ENCODE assay signal across 11 mouse cellular contexts in genomic region chr6:48700251-48701075, GRCm38 (mm10). TPM values are rescaled to one million over a fixed set of nuclear protein-coding genes. Genes with fewer than 3 reads are reported as not detected.
A peak's percentile ranks its signal among the peaks of the same experiment; 100 is the strongest.
DNase-seq lines count a peak whose midpoint lies in the region; ATAC-seq and TF ChIP-seq lines count a peak whose summit lies in the region.
"Had no signal": no experiment of that assay in that cellular context is flagged by ENCODE, and none has a peak within 500 bp of the region (broad histone marks: within the 10 kb centered on the region; RNA-seq: fewer than 3 reads in every experiment).

No protein-coding gene starts in this region.

- H3K4me1 ChIP-seq in heart, embryonic 11.5 days (ENCODE audit: control insufficient read depth, insufficient read depth, low read length): no peaks in the 10 kb centered on the region
- no peaks in the 10 kb centered on the region for H3K4me1 ChIP-seq in liver, embryonic 15.5 days (replicated peaks)
- no peaks in the 10 kb centered on the region for H3K4me1 ChIP-seq in stomach, postnatal 0 days (replicated peaks; ENCODE audit: control insufficient read depth, insufficient read depth)

- H3K27me3 ChIP-seq in heart, embryonic 11.5 days (ENCODE audit: control insufficient read depth, insufficient read depth, low read length): no peaks in the 10 kb centered on the region
- no peaks in the 10 kb centered on the region for H3K27me3 ChIP-seq in liver, embryonic 15.5 days
- no peaks in the 10 kb centered on the region for H3K27me3 ChIP-seq in stomach, postnatal 0 days (ENCODE audit: control insufficient read depth, insufficient read depth, low read length)

- H3K4me2 ChIP-seq in heart, embryonic 11.5 days: no peak overlapping the region
- H3K4me2 ChIP-seq in liver, embryonic 15.5 days: no peak overlapping the region
- H3K4me2 ChIP-seq in stomach, postnatal 0 days (replicated peaks; ENCODE audit: low read depth): no peak overlapping the region

- peak; percentile 68 for ATAC-seq in heart, embryonic 11.5 days (replicated peaks; ENCODE audit: insufficient number of reproducible peaks, low FRiP score, low TSS enrichment)
- peak; percentile 51 for ATAC-seq in liver, embryonic 15.5 days (ENCODE audit: insufficient read depth)
- ATAC-seq in stomach, postnatal 0 days (ENCODE audit: low FRiP score, low TSS enrichment): no peak

- TF ChIP-seq EP300 in stomach, postnatal 0 days (optimal IDR thresholded peaks at IDR 0.05): peak; percentile 77

- peak overlapping the region; percentile 54 for H3K27ac ChIP-seq in heart, embryonic 11.5 days (ENCODE audit: low read depth, low read length)
- no peak overlapping the region for H3K27ac ChIP-seq in liver, embryonic 15.5 days (replicated peaks)
- peak overlapping the region; percentile 20; the same call in 1 of the 2 replicates for H3K27ac ChIP-seq in stomach, postnatal 0 days (replicated peaks)
- H3K27ac ChIP-seq: macrophage had no signal

- H3K9me3 ChIP-seq in heart, embryonic 11.5 days (replicated peaks; ENCODE audit: control insufficient read depth, low read length): no peaks in the 10 kb centered on the region
- no peaks in the 10 kb centered on the region for H3K9me3 ChIP-seq in liver, embryonic 15.5 days (replicated peaks)
- no peaks in the 10 kb centered on the region for H3K9me3 ChIP-seq in stomach, postnatal 0 days (ENCODE audit: control insufficient read depth, low read length)

- WGBS in heart, embryonic 11.5 days (ENCODE audit: insufficient replicate concordance): 31% methylated on average over 5 of the region's 5 CpGs
- 13% methylated on average over 5 of the region's 5 CpGs for WGBS in liver, embryonic 15.5 days (ENCODE audit: insufficient replicate concordance)
- 44% methylated on average over 5 of the region's 5 CpGs for WGBS in stomach, postnatal 0 days

- peak; percentile 82 to 84 for DNase-seq in spleen, postnatal 36 days (ENCODE audit: low spot score in 2 of 2)
- no peak for DNase-seq in spleen, adult 18-20 months
- DNase-seq in stomach, postnatal 0 days (ENCODE audit: low spot score): no peak
- DNase-seq in gastrocnemius, adult 18-20 months (ENCODE audit: low spot score): no peak
- no peak for DNase-seq in cerebellum, adult 8-10 months
- no peak for DNase-seq in right cerebral cortex, postnatal 36 days (ENCODE audit: low spot score in 2 of 2)
- DNase-seq: adrenal gland, postnatal 10 days had no signal

- H3K36me3 ChIP-seq in heart, embryonic 11.5 days (ENCODE audit: control insufficient read depth, insufficient read depth, low read length): no peaks in the 10 kb centered on the region
- H3K36me3 ChIP-seq in liver, embryonic 15.5 days (replicated peaks): no peaks in the 10 kb centered on the region
- H3K36me3 ChIP-seq in stomach, postnatal 0 days (ENCODE audit: control insufficient read depth, insufficient read depth, low read length): no peaks in the 10 kb centered on the region

- H3K9ac ChIP-seq in heart, embryonic 11.5 days (ENCODE audit: low read depth, low read length): no peak overlapping the region
- H3K9ac ChIP-seq in liver, embryonic 15.5 days: no peak overlapping the region
- H3K9ac ChIP-seq in stomach, postnatal 0 days (ENCODE audit: low read length): no peak overlapping the region

- no peak overlapping the region for H3K4me3 ChIP-seq in heart, embryonic 11.5 days (ENCODE audit: low read depth, low read length)
- H3K4me3 ChIP-seq in liver, embryonic 15.5 days (replicated peaks): no peak overlapping the region
- H3K4me3 ChIP-seq in stomach, postnatal 0 days (ENCODE audit: low read depth, low read length): no peak overlapping the region

- no peak for TF ChIP-seq CTCF in stomach, postnatal 0 days (IDR thresholded peaks at IDR 0.05; ENCODE audit: low read depth)

RNA-seq across cellular contexts. Expression of gene Gimap6, which starts 7.6 kb away (rescaled TPM):
- 30.5 and 30.6 TPM in 2 replicates for polyA plus RNA-seq in heart, embryonic 11.5 days (2014; fragmentation: Nextera tagmentation; extraction: Ambion mirVana)
- polyA plus RNA-seq in liver, embryonic 15.5 days (2015; fragmentation: Nextera tagmentation; extraction: Ambion mirVana): 7.9 and 9.0 TPM in 2 replicates
- polyA plus RNA-seq in stomach, postnatal 0 days (2015; fragmentation: Nextera tagmentation; extraction: Ambion mirVana): 11.3 and 13.0 TPM in 2 replicates
- 10 to 100 TPM in 1 of 2 experiments, 1 to 10 TPM in 1; 7.9 to 12.6 TPM for total RNA-seq in gastrocnemius, adult 18-20 months (2021)

RNA-seq across cellular contexts. Expression of gene Gimap4, which starts 16.1 kb away (rescaled TPM):
- 8.6 and 10.0 TPM in 2 replicates for polyA plus RNA-seq in heart, embryonic 11.5 days (2014; fragmentation: Nextera tagmentation; extraction: Ambion mirVana)
- 10.3 and 10.8 TPM in 2 replicates for polyA plus RNA-seq in liver, embryonic 15.5 days (2015; fragmentation: Nextera tagmentation; extraction: Ambion mirVana)
- 8.0 and 8.5 TPM in 2 replicates for polyA plus RNA-seq in stomach, postnatal 0 days (2015; fragmentation: Nextera tagmentation; extraction: Ambion mirVana)
- 1 to 10 TPM; 2.4 to 5.8 TPM for total RNA-seq in gastrocnemius, adult 18-20 months (2021)

RNA-seq across cellular contexts. Expression of gene Gm28053, which starts 17.9 kb away (rescaled TPM):
- polyA plus RNA-seq in heart, embryonic 11.5 days (2014; fragmentation: Nextera tagmentation; extraction: Ambion mirVana): 2.6 and 4.8 TPM in 2 replicates
- 0.97 TPM in 1 of 2 replicates, not detected in the other for polyA plus RNA-seq in liver, embryonic 15.5 days (2015; fragmentation: Nextera tagmentation; extraction: Ambion mirVana)
- 0.59 TPM in 1 of 2 replicates, not detected in the other for polyA plus RNA-seq in stomach, postnatal 0 days (2015; fragmentation: Nextera tagmentation; extraction: Ambion mirVana)
- 1 to 10 TPM in 1 of 2 experiments, not detected in 1; 2.7 TPM for total RNA-seq in gastrocnemius, adult 18-20 months (2021)
- polyA plus RNA-seq: macrophage had no signal

RNA-seq across cellular contexts. Expression of gene Gimap7, which starts 18.0 kb away (rescaled TPM):
- not detected in 2 replicates for polyA plus RNA-seq in heart, embryonic 11.5 days (2014; fragmentation: Nextera tagmentation; extraction: Ambion mirVana)
- polyA plus RNA-seq in liver, embryonic 15.5 days (2015; fragmentation: Nextera tagmentation; extraction: Ambion mirVana): 0.07 TPM in 1 of 2 replicates, not detected in the other
- polyA plus RNA-seq in stomach, postnatal 0 days (2015; fragmentation: Nextera tagmentation; extraction: Ambion mirVana): not detected in 2 replicates
- not detected for total RNA-seq in gastrocnemius, adult 18-20 months (2021)
- polyA plus RNA-seq: stomach, embryonic 14.5 days had no signal

RNA-seq across cellular contexts. Expression of gene Gimap9, which starts 24.5 kb away (rescaled TPM):
- 8.8 and 10.6 TPM in 2 replicates for polyA plus RNA-seq in heart, embryonic 11.5 days (2014; fragmentation: Nextera tagmentation; extraction: Ambion mirVana)
- polyA plus RNA-seq in liver, embryonic 15.5 days (2015; fragmentation: Nextera tagmentation; extraction: Ambion mirVana): 7.5 and 9.5 TPM in 2 replicates
- polyA plus RNA-seq in stomach, postnatal 0 days (2015; fragmentation: Nextera tagmentation; extraction: Ambion mirVana): 3.2 and 3.5 TPM in 2 replicates
- 1 to 10 TPM in 1 of 2 experiments, under 1 TPM in 1; 0.59 to 1.2 TPM for total RNA-seq in gastrocnemius, adult 18-20 months (2021)

Comparison
In these comparisons a context has a peak if more than half of its experiments do, and no peak if none do; other contexts are left out.
1. DNase-seq: peak in spleen, postnatal 36 days (2 of 2); none in spleen, adult 18-20 months (0 of 2), stomach, postnatal 0 days (single experiment), gastrocnemius, adult 18-20 months (single experiment), cerebellum, adult 8-10 months (single experiment) and right cerebral cortex, postnatal 36 days (0 of 2).